Mouse (Mus musculus) lung, adult 2 months (tissue): ENCODE measurements at regions not wholly inside any gene's neighbourhood (a gene's known extent, or its start where the extent isn't known, plus 50 kb on each side); places are given as distances from the start of the nearest gene placed in this dataset.

Experiments used
- DNase-seq: peaks from one replicate; pipeline ENCODE4 v3.0.0; 2022
- H3K4me1 ChIP-seq: fragments of 200-500 bp; 2 replicates; pipeline ENCODE4 v1.6.1; 2011; ENCODE audit warnings: low read length; ENCODE audit not compliant: control insufficient read depth, insufficient read depth
- H3K4me3 ChIP-seq: fragments of 200-500 bp; replicated peaks from 2 replicates; pipeline ENCODE3; 2011; ENCODE audit warnings: low read depth, mild to moderate bottlenecking, control low read depth, low read length; ENCODE audit errors: extremely low read depth
- CTCF ChIP-seq: fragments of 200-500 bp; IDR thresholded peaks from 2 replicates; pipeline ENCODE4 v1.5.1; 2011; ENCODE audit warnings: mild to moderate bottlenecking, low read length, control low read depth; ENCODE audit not compliant: insufficient read depth
- POLR2A ChIP-seq: fragments of 200-500 bp; IDR thresholded peaks from 2 replicates; pipeline ENCODE4 v1.6.1; 2011; ENCODE audit warnings: low read depth, mild to moderate bottlenecking, control low read depth, low read length, borderline replicate concordance; ENCODE audit errors: extremely low read depth
- WGBS: fragments of 180-500 bp; shearing (Covaris S2); methylation state at CpG from one replicate; pipeline ENCODE4 v1.1.7; 2018; 5-methylcytosine and 5-hydroxymethylcytosine counted together

GRCm38 (mm10) chr15:6000816-6001215 is 298.8 kb upstream of the Dab2 start:
- WGBS = 73% methylated on average over 1 of the region's 1 CpGs
- no peak for TF ChIP-seq POLR2A
- TF ChIP-seq CTCF = no peak
- Histone ChIP-seq H3K4me1 (no peaks in the 10 kb centered on the region), H3K4me3 (no peak overlapping the region)
- no peak for DNase-seq

- 88% methylated on average over 1 of the region's 1 CpGs for WGBS
- Histone ChIP-seq H3K4me1 (no peaks in the 10 kb centered on the region), H3K4me3 (no peak overlapping the region)
- no peak for DNase-seq
- TF ChIP-seq POLR2A = no peak
- no peak for TF ChIP-seq CTCF
Measured at GRCm38 (mm10) chr15:6001394-6001793, 298.2 kb upstream of the Dab2 start.

GRCm38 (mm10) chr15:6014982-6015381 is 284.6 kb upstream of the Dab2 start:
- 57% methylated on average over 1 of the region's 1 CpGs for WGBS
- H3K4me1 ChIP-seq = no peaks in the 10 kb centered on the region
- no peak overlapping the region for H3K4me3 ChIP-seq
- TF ChIP-seq POLR2A (no peak), CTCF (no peak)
- DNase-seq = no peak

GRCm38 (mm10) chr15:6016637-6017049 is 282.9 kb upstream of the Dab2 start:
- DNase-seq = no peak
- Histone ChIP-seq H3K4me3 (no peak overlapping the region), H3K4me1 (no peaks in the 10 kb centered on the region)
- 49% methylated on average over 5 of the region's 5 CpGs for WGBS
- TF ChIP-seq CTCF = no peak
- TF ChIP-seq POLR2A = no peak

- TF ChIP-seq CTCF (no peak), POLR2A (no peak)
- H3K4me1 ChIP-seq = no peaks in the 10 kb centered on the region
- no peak overlapping the region for H3K4me3 ChIP-seq
- no peak for DNase-seq
- 43% methylated on average over 4 of the region's 4 CpGs for WGBS
Measured at GRCm38 (mm10) chr15:6025543-6025942, 274.0 kb upstream of the Dab2 start.

- no peak for TF ChIP-seq CTCF
- TF ChIP-seq POLR2A = no peak
- Histone ChIP-seq H3K4me1 (no peaks in the 10 kb centered on the region), H3K4me3 (no peak overlapping the region)
- DNase-seq = no peak
- WGBS = 85% methylated on average over 1 of the region's 1 CpGs
Measured at GRCm38 (mm10) chr15:6029214-6029613, 270.4 kb upstream of the Dab2 start.

- WGBS = 68% methylated on average over 5 of the region's 5 CpGs
- H3K4me1 ChIP-seq = no peaks in the 10 kb centered on the region
- H3K4me3 ChIP-seq = no peak overlapping the region
- TF ChIP-seq POLR2A (no peak), CTCF (no peak)
- no peak for DNase-seq
Measured at GRCm38 (mm10) chr15:6030396-6030795, 269.2 kb upstream of the Dab2 start.

- DNase-seq = no peak
- Histone ChIP-seq H3K4me1 (no peaks in the 10 kb centered on the region), H3K4me3 (no peak overlapping the region)
- TF ChIP-seq CTCF = no peak
- TF ChIP-seq POLR2A = no peak
- 82% methylated on average over 4 of the region's 4 CpGs for WGBS
Measured at GRCm38 (mm10) chr15:6034156-6034555, 265.4 kb upstream of the Dab2 start.

GRCm38 (mm10) chr15:6044511-6045256 is 254.9 kb upstream of the Dab2 start:
- DNase-seq = no peak
- no peak for TF ChIP-seq CTCF
- no peak for TF ChIP-seq POLR2A
- H3K4me1 ChIP-seq = no peaks in the 10 kb centered on the region
- WGBS = 47% methylated on average over 10 of the region's 10 CpGs
- H3K4me3 ChIP-seq = no peak overlapping the region

GRCm38 (mm10) chr15:6055703-6056102 is 243.9 kb upstream of the Dab2 start:
- WGBS = 81% methylated on average over 3 of the region's 3 CpGs
- TF ChIP-seq CTCF (no peak), POLR2A (no peak)
- H3K4me3 ChIP-seq = no peak overlapping the region
- H3K4me1 ChIP-seq = no peaks in the 10 kb centered on the region
- DNase-seq = no peak
